Mouse (Mus musculus) ES-Bruce4 (cell line): ENCODE results near the gene Scube1. TPM values are rescaled to one million over a fixed set of nuclear protein-coding genes. Genes with fewer than 3 reads are reported as not detected.

Experiments used
- H3K27ac ChIP-seq: 2 replicates; pipeline ENCODE4 v1.5.1; 2012; ENCODE audit warnings: low read length, inconsistent platforms; ENCODE audit not compliant: insufficient read depth
- H3K27me3 ChIP-seq: 2 replicates; pipeline ENCODE4 v1.6.1; 2012; ENCODE audit warnings: mild to moderate bottlenecking, low read length, inconsistent platforms; ENCODE audit not compliant: control insufficient read depth, poor library complexity, insufficient read depth, severe bottlenecking
- H3K36me3 ChIP-seq: 2 replicates; pipeline ENCODE4 v1.6.1; 2012; ENCODE audit warnings: inconsistent platforms, mild to moderate bottlenecking, low read length, moderate library complexity; ENCODE audit not compliant: control insufficient read depth, poor library complexity, insufficient read depth, severe bottlenecking
- H3K4me1 ChIP-seq: one replicate; pipeline ENCODE4 v1.8.1; 2011; ENCODE audit warnings: low read length; ENCODE audit not compliant: control insufficient read depth, insufficient read depth
- H3K4me3 ChIP-seq: 2 replicates; pipeline ENCODE4 v1.5.1; 2011; ENCODE audit warnings: low read depth, mild to moderate bottlenecking, low read length
- H3K9ac ChIP-seq: 2 replicates; pipeline ENCODE4 v1.6.1; 2012; ENCODE audit warnings: low read depth, mild to moderate bottlenecking, inconsistent platforms; ENCODE audit not compliant: poor library complexity, severe bottlenecking
- H3K9me3 ChIP-seq: replicated peaks from 2 replicates; pipeline ENCODE4 v1.6.1; 2012; ENCODE audit warnings: mild to moderate bottlenecking, low read length, inconsistent platforms; ENCODE audit not compliant: control insufficient read depth, poor library complexity, insufficient read depth, severe bottlenecking
- CTCF ChIP-seq: IDR thresholded peaks from one replicate; pipeline ENCODE4 v1.8.1; 2011; ENCODE audit warnings: low read depth, low read length
- EP300 ChIP-seq: IDR thresholded peaks from 2 replicates; pipeline ENCODE4 v1.6.1; 2011; ENCODE audit warnings: low read depth, low read length; ENCODE audit not compliant: insufficient read depth
- POLR2A ChIP-seq: IDR thresholded peaks from one replicate; pipeline ENCODE4 v1.8.1; 2011; ENCODE audit warnings: low read length; ENCODE audit not compliant: insufficient read depth
- polyA plus RNA-seq: library from polyadenylated mRNA; stranded (reverse); fragments of >200 nt; gene quantifications from 2 replicates; pipeline ENCODE4 v1.2.4, GENCODE M21; 2011; ENCODE audit warnings: low read depth; ENCODE audit not compliant: missing spikeins, insufficient read depth, insufficient read length

Scube1 gene
- polyA plus RNA-seq, 1 experiment: 0.51 TPM

- no peaks in the 10 kb centered on the region for H3K4me1 ChIP-seq
- H3K9me3 ChIP-seq: no peaks in the 10 kb centered on the region
- TF ChIP-seq CTCF: no peak
- TF ChIP-seq EP300: no peak
- TF ChIP-seq POLR2A: no peak
- H3K27ac ChIP-seq: no peak overlapping the region
- no peak overlapping the region for H3K9ac ChIP-seq
- no peaks in the 10 kb centered on the region for H3K36me3 ChIP-seq
- no peaks in the 10 kb centered on the region for H3K27me3 ChIP-seq
- no peak overlapping the region for H3K4me3 ChIP-seq
These were observed 17.2 kb upstream of the Scube1 start for GRCm38 (mm10) chr15:83742018-83742417.

- Histone ChIP-seq H3K27ac (no peak overlapping the region), H3K9ac (no peak overlapping the region), H3K4me3 (no peak overlapping the region), H3K36me3 (no peaks in the 10 kb centered on the region), H3K27me3 (no peaks in the 10 kb centered on the region), H3K4me1 (no peaks in the 10 kb centered on the region), H3K9me3 (no peaks in the 10 kb centered on the region)
- no peak for TF ChIP-seq CTCF
- TF ChIP-seq POLR2A: no peak
- no peak for TF ChIP-seq EP300
These were observed 16.0 kb upstream of the Scube1 start for GRCm38 (mm10) chr15:83740676-83741422.

DNA sequence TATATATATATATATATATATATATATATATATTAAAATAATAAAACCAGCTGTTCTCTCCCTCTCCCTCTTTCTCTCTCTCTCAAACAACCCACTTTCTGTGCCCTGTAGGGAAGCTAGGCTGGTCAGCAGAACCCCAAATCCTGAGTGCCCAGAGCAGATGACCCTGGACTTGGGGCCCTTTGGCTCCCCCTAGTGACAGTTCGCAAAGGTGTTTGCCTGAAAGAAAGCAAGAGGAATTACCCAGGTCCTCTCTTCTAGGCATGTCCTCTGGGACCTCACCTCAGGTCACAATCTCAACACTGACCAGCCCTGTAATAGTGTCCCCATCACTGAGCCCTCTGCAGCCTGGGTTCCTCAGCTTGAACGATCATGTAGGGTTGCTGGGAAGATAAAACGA lies 2.8 kb upstream of the Scube1 start:
- Histone ChIP-seq H3K9ac (no peak overlapping the region), H3K27ac (no peak overlapping the region), H3K9me3 (no peaks in the 10 kb centered on the region), H3K4me3 (no peak overlapping the region), H3K27me3 (peaks cover 6% of the 10 kb centered on the region), H3K4me1 (peaks cover 2% of the 10 kb centered on the region), H3K36me3 (no peaks in the 10 kb centered on the region)
- TF ChIP-seq POLR2A (no peak), CTCF (peak; percentile 77), EP300 (no peak)

GRCm38 (mm10) chr15:83726741-83727140 lies 1.9 kb upstream of the Scube1 start:
- TF ChIP-seq CTCF (no peak), POLR2A (no peak), EP300 (no peak)
- peaks cover 6% of the 10 kb centered on the region for H3K27me3 ChIP-seq
- peaks cover 2% of the 10 kb centered on the region for H3K4me1 ChIP-seq
- H3K36me3 ChIP-seq: no peaks in the 10 kb centered on the region
- no peak overlapping the region for H3K9ac ChIP-seq
- H3K4me3 ChIP-seq: no peak overlapping the region
- no peaks in the 10 kb centered on the region for H3K9me3 ChIP-seq
- no peak overlapping the region for H3K27ac ChIP-seq

DNA sequence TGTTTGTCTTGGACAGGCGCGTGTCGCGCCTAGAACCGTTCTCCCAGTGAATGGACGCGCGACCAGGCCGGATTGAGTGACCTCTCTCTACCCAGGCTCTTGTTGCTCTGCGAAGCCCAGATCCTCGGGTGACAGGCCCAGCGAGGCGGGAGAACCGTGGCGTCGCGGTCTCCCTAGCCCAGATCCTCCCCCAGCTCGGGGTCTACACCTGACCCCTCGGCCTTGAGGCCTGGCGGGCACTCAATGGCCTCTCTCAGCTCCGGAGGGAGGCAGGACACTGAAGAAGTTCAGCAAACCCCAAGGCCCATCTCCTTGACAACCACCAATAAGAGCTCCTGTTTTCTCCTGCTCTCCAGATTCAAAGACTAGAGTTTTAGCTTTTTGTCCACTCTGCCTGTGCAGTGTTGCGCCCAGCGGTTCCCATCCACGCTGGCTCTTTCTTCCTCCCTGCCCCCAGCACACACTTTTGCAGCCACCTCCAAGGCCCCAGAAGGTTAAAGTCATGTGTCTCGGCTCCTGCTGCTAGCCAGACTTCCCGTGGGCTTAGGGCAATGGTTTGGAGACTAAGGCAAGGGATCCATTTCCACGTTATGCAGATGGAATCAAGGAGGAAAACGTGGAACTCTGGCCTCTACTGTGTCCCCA lies 857 bp upstream of the Scube1 start:
- Histone ChIP-seq H3K9ac (no peak overlapping the region), H3K4me3 (peak overlapping the region; percentile 3; the same call in 1 of the 2 replicates), H3K36me3 (no peaks in the 10 kb centered on the region), H3K27me3 (peaks cover 6% of the 10 kb centered on the region), H3K27ac (no peak overlapping the region), H3K9me3 (no peaks in the 10 kb centered on the region), H3K4me1 (peaks cover 2% of the 10 kb centered on the region)
- TF ChIP-seq CTCF: no peak
- TF ChIP-seq POLR2A: no peak
- no peak for TF ChIP-seq EP300

GRCm38 (mm10) chr15:83724160-83724885 lies 498 bp downstream of the Scube1 start:
- peaks cover 6% of the 10 kb centered on the region for H3K27me3 ChIP-seq

More at GRCm38 (mm10) chr15:83724160-83724885, 498 bp downstream of the Scube1 start:
- Histone ChIP-seq H3K4me3 (peak overlapping the region; percentile 72), H3K36me3 (no peaks in the 10 kb centered on the region), H3K27ac (no peak overlapping the region), H3K9ac (peak overlapping the region; percentile 76), H3K4me1 (peaks cover 2% of the 10 kb centered on the region), H3K9me3 (no peaks in the 10 kb centered on the region)
- TF ChIP-seq POLR2A: no peak
- no peak for TF ChIP-seq EP300
- TF ChIP-seq CTCF: no peak
